Mouse (Mus musculus): ENCODE data around the gene Cdk17.

DNA sequence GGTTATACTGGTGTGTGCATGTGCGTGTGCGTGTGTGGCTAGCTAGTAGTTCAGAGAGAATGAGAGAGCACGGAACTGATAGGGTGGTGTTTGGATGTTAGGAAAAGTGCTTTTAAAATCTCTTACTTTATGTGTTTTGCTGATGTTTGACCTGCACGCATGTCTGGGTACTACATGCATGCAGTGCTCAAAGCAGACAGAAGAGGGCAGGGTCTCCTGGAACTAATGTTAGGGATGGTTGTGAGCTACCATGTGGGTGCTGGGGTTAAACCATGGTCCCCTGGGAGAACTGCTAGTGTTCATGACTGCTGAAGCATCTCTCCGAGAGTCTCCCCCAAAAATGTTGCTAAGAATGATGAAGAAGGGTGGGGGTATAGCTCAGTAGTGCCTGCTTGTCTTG lies 18.0 kb downstream of the Cdk17 start:
- peak; percentile 15; the same call in 1 of the 2 replicates for TF ChIP-seq CTCF (IDR thresholded peaks at IDR 0.05; ENCODE audit: low read depth, low read length)
- TF ChIP-seq POLR2A (IDR thresholded peaks at IDR 0.05; ENCODE audit: borderline replicate concordance, low read depth, low read length): no peak

All from bone marrow macrophage, adult 2 months (primary cell).